Mouse (Mus musculus) spleen, postnatal 14 days (tissue): ENCODE measurements around the gene Fam19a2.

Source experiments
- DNase-seq, 2 experiments: peaks; one replicate each; pipeline ENCODE4 v3.0.0; 2021 to 2022; ENCODE audit warnings: low spot score in 2 of 2

Fam19a2 gene

GRCm38 (mm10) chr10:123385641-123386040 is 121.8 kb downstream of the Fam19a2 start:
- no peak for DNase-seq

GRCm38 (mm10) chr10:123395429-123395828 is 131.6 kb downstream of the Fam19a2 start:
- no peak for DNase-seq

DNA sequence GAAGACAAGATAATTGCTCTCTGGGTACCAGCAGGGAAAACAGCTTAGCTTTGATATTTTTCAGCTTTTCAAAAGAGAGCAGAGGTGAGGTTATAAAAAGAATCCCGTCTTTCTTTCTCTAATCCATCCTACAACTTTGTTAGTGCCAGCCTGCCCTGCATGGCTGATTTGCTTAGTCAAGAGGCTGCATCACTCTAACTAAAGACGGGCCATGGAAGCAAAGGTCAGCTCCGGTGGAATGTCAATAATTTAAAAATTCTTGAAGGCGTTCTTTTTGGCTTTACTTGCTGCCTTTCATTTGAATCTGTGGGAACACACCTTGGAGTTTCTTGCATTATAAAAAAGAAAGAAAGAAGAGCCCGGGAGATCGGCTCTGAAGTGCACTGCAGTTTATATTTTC is 134.3 kb downstream of the Fam19a2 start:
- no peak for DNase-seq

- DNase-seq = no peak
Measured at GRCm38 (mm10) chr10:123401188-123401587, 137.4 kb downstream of the Fam19a2 start.

DNA sequence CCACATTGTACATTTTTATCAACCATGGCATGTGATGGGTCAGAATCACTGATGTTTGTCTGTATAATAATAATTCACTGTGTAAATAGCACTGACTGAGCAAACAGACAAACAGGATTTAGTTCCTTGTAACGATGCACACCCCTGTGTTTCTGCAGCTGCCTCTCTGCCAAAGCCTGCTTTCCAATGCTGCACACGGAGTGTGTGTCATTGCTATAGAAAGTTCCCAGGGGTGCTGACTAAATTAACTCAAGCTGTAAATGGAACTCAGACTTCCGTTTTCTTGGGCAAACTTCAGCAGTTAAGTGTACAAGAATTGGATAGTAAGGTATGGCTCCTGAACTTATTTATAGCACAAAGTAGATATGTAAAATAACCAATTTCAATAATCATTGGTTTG is 138.7 kb downstream of the Fam19a2 start:
- DNase-seq = no peak

DNA sequence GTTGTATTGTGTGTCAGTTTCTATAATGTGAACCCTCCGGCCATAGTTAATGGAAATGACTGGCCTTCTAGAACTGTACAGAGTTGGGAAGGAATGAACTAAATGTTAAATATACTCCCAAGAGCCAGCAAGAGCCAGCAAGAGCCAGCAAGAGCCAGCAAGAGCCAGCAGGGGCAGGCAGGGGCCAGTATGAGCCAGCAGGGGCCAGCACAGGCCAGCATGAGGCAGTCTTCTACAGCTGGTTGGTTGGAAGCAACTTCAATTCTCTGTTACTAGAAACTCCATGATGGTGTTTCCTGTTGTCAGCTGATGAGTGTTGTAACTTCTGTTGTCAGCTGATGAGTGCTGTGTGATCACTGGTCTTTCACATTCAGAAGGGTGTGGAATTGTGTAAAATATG is 151.2 kb downstream of the Fam19a2 start:
- no peak for DNase-seq

GRCm38 (mm10) chr10:123416024-123416423 is 152.2 kb downstream of the Fam19a2 start:
- no peak for DNase-seq

DNA sequence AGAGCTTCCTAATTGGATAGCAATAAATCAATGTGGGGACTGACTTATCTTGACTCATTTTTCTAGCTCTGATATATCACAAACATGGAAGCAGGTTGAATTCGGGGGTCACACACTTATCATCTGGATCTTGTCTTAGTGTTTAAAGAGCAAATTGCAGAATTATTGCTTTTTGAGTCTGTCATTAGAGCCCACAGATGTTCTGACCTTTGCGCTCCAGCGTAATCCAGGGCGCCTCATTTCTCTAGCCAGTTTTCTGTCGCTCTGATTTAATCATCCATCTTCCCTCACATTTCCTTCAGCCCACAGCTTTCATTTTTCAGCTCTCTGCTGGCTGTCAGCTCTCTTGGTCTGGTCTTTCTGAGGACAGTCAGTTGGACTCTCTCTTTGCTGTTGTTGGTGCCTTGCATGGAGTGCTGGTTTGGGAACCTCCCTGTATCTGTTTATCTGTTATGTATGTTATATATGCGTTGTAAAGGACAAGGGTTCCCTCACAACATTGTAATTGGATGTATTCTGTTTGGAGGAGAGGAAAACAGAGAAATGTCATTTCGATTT is 154.9 kb downstream of the Fam19a2 start:
- DNase-seq = no peak

GRCm38 (mm10) chr10:123420249-123420648 is 156.5 kb downstream of the Fam19a2 start:
- DNase-seq = no peak

DNA sequence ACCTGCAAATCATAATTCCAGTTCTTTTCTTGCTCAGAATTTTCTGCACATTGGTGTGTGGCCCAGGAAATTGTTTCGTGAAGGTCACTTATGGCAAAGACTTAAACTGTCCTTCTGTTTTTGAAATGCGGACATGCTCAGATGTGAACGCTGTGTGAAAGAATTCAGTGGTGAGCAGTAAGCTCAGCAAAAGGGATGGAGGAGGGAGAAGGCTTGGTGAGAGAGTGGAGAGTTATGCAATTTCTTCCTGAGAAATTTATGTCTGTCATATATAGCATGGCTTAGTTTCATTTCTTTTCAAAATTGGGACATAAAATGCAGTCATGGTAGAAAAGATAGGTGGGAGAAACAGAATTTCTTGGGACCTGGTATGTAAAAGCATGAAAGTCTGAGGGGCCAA is 160.7 kb downstream of the Fam19a2 start:
- no peak for DNase-seq

DNA sequence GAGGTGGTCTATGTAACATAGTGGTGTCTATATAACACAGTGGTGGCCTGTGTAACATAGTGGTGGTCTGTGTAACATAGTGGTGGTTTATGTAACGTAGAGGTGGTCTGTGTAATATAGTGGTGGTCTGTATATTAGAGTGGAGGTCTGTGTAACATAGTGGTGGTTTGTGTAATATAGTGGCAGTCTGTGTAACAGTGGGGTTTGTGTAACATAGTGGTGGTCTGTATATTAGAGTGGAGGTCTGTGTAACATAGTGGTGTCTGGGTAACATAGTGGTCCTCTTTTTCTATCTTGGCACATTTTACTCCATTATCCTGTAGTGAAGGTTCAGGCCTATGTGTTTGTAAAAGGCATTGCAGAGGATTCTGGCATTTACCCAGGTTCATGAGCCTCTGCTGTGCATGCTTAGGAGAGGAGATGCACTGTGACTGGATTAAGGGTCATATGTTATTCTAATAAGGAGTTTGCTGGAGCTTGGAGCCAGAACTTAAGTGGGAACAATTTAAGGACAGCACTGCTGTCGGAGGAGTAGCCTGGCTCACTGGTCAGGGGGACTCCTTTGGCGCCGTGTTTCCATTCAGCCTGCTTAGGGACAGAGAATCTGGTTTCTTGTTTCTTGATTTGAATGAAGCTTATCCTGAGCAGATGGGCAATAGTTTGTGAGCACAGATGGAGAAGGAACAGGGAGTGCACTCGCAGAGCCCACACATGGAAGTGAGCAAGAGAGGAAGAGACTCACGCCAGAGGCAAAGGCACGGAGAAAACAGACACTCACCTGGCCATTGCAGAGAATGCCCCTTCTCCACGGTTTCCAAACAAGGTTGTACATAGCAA is 162.9 kb downstream of the Fam19a2 start:
- DNase-seq = no peak

DNA sequence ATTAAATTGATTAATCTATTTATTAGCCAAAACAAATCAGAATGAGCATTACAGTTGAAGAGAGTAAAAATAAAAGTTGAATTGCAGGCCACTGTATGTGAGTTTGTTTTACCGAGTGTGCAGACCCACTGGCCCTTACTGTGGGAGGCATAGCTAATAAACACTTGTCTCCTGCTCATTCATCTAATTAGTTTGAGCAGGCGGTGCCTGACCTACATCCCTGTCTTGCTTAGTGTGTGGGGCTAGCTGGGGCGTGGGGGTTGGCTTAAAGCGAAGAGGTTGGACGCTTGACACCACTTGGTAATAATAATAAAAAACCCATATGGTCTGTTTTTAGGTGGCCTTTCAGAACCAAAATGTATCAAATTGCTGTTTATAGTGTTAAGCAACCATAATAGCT is 167.8 kb downstream of the Fam19a2 start:
- DNase-seq = no peak

GRCm38 (mm10) chr10:123437576-123437975 is 173.8 kb downstream of the Fam19a2 start:
- DNase-seq = no peak

- no peak for DNase-seq
Measured at GRCm38 (mm10) chr10:123456800-123457199, 193.0 kb downstream of the Fam19a2 start.

DNA sequence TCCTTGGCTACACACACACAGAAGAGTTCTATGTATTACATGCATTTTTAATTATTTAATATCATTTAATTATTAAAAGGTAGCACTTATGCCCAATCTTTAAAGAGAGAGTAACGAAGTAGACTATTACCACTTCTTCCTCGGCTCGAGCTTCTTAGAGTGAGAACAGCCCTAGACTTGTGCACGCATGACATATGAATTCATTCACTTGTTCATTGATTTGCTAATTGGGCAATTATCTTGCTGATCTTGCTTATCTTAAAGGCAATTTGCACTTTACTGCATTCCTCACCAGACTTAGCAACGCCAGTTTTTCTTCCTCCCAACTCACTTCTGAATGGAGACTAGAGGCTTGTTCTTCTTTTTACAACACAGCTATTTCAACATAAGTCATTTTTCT is 196.7 kb downstream of the Fam19a2 start:
- DNase-seq = no peak

DNA sequence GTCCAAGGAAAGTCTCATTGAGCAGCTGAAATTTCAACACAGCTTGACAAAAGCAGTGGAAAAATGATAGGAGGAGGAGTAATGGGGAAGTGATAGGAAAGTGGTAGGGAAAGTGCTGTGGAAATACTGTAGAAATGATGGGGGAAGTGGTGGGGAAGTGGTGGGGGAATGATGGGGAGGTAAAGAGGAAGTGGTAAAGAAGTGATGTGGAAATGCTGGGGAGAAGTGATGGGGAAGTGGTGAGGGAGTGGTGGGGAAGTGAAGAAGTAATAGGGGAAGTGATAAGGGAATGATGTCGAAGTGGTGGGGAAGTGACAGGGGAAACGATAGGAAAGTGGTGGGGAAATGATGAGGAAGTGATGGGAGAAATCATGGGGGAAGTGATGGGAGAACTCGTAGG is 198.5 kb downstream of the Fam19a2 start:
- DNase-seq = no peak

DNA sequence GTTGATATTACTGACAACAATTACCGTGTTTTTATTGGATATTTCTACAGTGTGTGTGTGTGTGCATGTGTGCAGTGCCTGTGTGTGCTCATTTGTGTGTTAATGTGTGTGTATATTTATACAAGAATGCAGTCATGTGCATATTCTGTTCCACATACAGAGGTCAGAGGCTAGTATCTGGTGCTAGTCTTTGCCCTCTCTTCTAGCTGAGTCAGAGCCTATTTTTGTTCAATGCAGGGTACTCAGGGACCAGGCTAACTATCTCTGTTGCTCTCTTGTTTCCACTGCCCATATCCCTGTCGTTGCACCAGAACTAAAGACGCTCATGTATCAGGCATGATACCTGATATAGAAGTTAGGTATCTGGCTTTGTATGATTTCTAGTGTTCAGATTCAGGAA is 251.0 kb downstream of the Fam19a2 start:
- no peak for DNase-seq

GRCm38 (mm10) chr10:123520613-123521012 is 256.8 kb downstream of the Fam19a2 start:
- no peak for DNase-seq

DNA sequence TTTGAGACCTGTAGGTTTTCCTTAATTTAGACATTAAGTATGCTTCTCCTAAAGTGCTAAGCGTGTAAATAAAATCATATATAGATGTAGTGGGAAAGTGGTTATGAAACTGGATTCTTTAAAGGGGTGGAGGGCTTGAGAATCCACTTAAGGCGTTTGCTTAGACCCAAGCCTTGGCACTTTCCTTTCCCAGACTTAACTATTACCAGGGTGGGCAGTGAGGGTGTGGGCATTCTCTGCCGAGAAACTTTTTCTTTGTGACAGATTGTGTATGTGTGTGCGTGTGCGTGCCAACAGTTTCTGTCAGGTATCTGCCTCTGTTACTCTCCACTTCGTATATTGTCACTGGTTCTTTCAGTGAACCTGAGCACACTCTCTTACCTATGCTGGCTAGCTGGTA is 257.4 kb downstream of the Fam19a2 start:
- no peak for DNase-seq

DNA sequence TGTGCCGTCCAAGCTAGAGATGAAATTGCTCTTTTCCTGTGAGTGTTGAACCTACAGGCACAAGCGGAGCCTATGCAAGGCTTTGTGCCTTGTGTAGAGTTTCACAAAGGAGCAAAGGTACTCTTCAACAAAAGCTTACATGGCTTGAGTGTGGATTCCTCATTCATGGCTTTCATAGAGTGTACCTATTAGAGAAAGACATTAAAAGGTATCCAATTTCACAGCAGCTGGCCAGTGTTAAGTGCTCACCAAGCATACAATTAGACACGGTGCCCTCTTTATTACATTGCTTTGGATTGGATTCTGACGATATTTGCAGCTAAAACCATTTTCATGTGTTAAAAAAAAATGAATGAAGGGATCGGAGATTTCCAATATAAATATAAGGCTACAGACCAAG is 261.6 kb downstream of the Fam19a2 start:
- DNase-seq = no peak

DNA sequence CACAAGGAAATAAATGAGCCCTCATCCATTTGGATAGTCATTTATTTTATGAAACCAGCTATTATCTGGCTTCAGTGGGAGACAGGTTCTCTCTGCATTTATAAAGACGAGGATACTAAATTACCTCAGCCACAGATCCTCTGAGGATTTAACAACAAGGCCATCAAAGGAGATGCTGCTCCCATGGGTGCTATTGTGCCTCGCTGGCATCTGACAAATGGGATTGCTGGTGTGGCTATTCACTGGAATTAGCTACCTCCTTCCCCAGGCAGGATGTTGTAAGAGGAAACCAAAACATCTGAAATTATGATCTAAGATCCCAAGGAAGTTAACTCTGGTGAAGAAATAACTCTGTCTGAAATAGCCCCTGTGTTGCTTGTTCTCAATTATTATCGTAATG is 262.3 kb downstream of the Fam19a2 start:
- DNase-seq = no peak

GRCm38 (mm10) chr10:123536143-123536542 is 272.3 kb downstream of the Fam19a2 start:
- no peak for DNase-seq

DNA sequence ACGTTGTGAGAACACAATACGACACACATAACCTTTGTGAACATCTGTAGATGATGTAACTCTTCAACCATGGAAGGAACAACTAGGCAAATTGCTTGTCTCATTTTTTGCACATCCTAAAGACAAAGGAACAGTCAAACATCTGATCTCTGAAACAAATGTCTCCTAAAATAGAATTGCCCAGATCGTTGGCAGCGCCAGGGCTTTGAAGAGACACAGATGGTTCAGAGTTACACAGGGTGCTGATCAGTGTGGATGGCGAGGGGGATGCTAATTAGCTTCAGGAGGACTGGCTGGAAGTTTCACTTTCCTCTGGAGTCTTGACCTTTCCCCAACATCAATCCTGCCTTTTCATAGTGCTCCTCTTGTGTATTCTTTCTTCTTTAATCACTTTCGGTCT is 284.6 kb downstream of the Fam19a2 start:
- no peak for DNase-seq

DNA sequence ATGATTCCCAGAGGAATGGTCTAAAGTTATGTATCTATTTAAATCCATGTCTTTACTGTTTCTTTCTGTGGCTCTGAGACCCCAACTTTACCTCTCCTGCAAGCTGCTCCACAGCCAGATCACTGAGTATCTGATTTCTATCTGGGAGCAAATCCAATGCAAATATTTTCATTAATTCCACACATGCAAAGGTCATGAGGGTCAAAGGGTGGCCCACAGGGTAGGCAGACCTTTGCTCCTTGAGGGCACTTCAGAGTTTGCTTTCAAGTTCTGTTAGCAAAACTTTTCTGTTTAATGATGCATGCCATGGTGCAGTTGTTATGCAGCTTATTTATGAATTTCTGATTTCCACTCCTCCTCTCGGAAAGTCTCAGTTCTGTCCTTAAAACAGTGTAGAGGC is 303.9 kb downstream of the Fam19a2 start:
- no peak for DNase-seq
